Mouse (Mus musculus) CH12.LX (cell line): ENCODE results near the gene Gmpr2.

ENCODE experiments used
- E2F4 ChIP-seq: IDR thresholded peaks from 2 replicates; pipeline ENCODE4 v1.6.1; 2011; ENCODE audit warnings: low read depth, low read length, improper control_type of control experiment; ENCODE audit not compliant: insufficient replicate concordance
- MYC ChIP-seq: IDR thresholded peaks from 2 replicates; pipeline ENCODE4 v1.6.1; 2011; ENCODE audit warnings: low read depth, mild to moderate bottlenecking, improper control_type of control experiment, low read length

GRCm38 (mm10) chr14:55644261-55644888, 27.4 kb upstream of the Gmpr2 start:
- TF ChIP-seq MYC: 0 out of 2 replicates have a peak, but pooled peaks have one; percentile 9
- no peak for TF ChIP-seq E2F4
